Mouse (Mus musculus): ENCODE results near the gene Pole4. TPM values are rescaled to one million over a fixed set of nuclear protein-coding genes. Genes with fewer than 3 reads are reported as not detected.

The Pole4 gene
- polyA plus RNA-seq, 1 experiment from 2014 or later = 133 TPM

DNA sequence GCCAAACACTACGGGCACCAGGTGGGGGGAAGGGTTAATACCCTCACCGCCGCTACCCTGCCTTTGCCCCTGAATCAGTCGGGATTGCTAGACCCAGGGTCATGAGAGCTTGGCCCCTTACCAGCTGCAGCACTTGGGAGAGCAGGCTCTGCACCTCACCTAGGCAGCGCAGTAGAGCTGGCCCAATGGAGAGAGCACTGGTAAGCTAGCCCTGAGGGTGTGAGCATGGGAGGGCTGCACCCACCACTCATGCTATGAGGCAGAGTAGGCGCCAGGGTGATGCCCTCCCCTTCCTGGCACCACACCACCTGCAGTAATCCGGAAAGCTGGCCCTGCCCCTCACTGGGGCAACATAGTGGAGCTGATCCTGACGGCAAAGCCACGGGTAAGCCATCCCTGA lies 94.1 kb downstream of the Pole4 start:
- WGBS = 82% methylated on average over 9 of the region's 9 CpGs

GRCm38 (mm10) chr6:82609339-82609926 lies 95.7 kb downstream of the Pole4 start:
- Histone ChIP-seq H3K36me3 (ENCODE audit: control insufficient read depth, insufficient read depth, low read length) (no peaks in the 10 kb centered on the region), H3K27ac (ENCODE audit: low read length) (peak overlapping the region; percentile 68), H3K4me3 (ENCODE audit: low read depth, low read length) (no peak overlapping the region), H3K9ac (ENCODE audit: low read depth, low read length) (no peak overlapping the region), H3K4me2 (ENCODE audit: low read length) (peak overlapping the region; percentile 33; the same call in 1 of the 2 replicates), H3K9me3 (replicated peaks; ENCODE audit: control insufficient read depth, low read length, poor library complexity, severe bottlenecking) (no peaks in the 10 kb centered on the region), H3K4me1 (ENCODE audit: control insufficient read depth, insufficient read depth, low read length) (peaks cover 13% of the 10 kb centered on the region), H3K27me3 (ENCODE audit: control insufficient read depth, insufficient read depth, low read depth, low read length) (no peaks in the 10 kb centered on the region)
- 29% methylated on average over 7 of the region's 7 CpGs for WGBS
- ATAC-seq = peak; percentile 90

More for the DNA sequence above, 94.1 kb downstream of the Pole4 start:
- no peak overlapping the region for H3K4me2 ChIP-seq (ENCODE audit: low read length)
- H3K9me3 ChIP-seq (replicated peaks; ENCODE audit: control insufficient read depth, low read length, poor library complexity, severe bottlenecking) = no peaks in the 10 kb centered on the region
- peaks cover 9% of the 10 kb centered on the region for H3K4me1 ChIP-seq (ENCODE audit: control insufficient read depth, insufficient read depth, low read length)
- H3K9ac ChIP-seq (ENCODE audit: low read depth, low read length) = no peak overlapping the region
- 0 out of 2 replicates have a peak, but pooled peaks have one; percentile 14 for ATAC-seq
- H3K27ac ChIP-seq (ENCODE audit: low read length) = no peak overlapping the region
- no peak overlapping the region for H3K4me3 ChIP-seq (ENCODE audit: low read depth, low read length)
- H3K36me3 ChIP-seq (ENCODE audit: control insufficient read depth, insufficient read depth, low read length) = no peaks in the 10 kb centered on the region
- H3K27me3 ChIP-seq (ENCODE audit: control insufficient read depth, insufficient read depth, low read depth, low read length) = no peaks in the 10 kb centered on the region

DNA sequence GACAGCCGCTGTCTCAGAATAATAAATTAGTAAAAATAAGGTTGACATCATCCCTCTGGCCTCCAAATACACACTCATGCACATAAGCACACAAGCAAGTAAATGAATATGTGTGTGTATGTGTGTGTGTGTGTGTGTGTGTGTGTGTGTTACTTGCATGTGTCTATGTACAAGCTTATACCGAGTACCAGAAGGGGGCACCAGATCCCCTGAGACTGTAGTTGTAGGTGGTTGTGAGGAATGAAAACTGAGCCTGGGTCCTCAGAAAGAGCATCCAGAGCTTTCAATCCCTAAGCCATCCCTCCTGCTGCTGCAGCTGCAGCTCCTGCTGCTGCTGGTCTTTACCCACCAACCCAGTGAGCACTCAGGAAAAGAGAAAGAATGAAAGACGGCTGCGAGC lies 96.4 kb downstream of the Pole4 start:
- Histone ChIP-seq H3K4me3 (ENCODE audit: low read depth, low read length) (no peak overlapping the region), H3K9ac (ENCODE audit: low read depth, low read length) (no peak overlapping the region), H3K36me3 (ENCODE audit: control insufficient read depth, insufficient read depth, low read length) (no peaks in the 10 kb centered on the region), H3K27me3 (ENCODE audit: control insufficient read depth, insufficient read depth, low read depth, low read length) (no peaks in the 10 kb centered on the region), H3K27ac (ENCODE audit: low read length) (peak overlapping the region; percentile 68), H3K9me3 (replicated peaks; ENCODE audit: control insufficient read depth, low read length, poor library complexity, severe bottlenecking) (no peaks in the 10 kb centered on the region), H3K4me1 (ENCODE audit: control insufficient read depth, insufficient read depth, low read length) (peaks cover 13% of the 10 kb centered on the region), H3K4me2 (ENCODE audit: low read length) (no peak overlapping the region; the same call in 1 of the 2 replicates)
- 81% methylated on average over 4 of the region's 4 CpGs for WGBS
- 0 out of 2 replicates have a peak, but pooled peaks have one; percentile 6 for ATAC-seq

DNA sequence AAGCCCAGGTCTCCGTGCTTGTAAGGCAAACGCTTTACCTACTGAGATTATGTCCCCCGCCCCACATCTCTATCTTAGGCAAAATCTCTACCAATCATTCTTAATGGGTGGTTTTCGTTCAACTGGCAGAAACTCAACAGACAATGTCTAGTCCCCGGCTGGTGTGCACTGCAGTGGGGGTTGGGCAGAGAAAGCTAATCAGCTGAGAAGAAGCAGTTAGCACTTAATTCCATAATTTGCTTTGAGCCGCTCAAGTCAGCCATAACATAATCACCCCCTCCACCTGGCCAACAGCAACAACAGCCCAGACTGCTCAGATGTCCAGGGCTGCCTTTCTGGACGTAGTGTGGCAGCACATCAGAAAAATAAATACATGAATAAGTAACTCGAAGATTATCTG lies 100.4 kb downstream of the Pole4 start:
- whole genome bisulfite sequencing = 45% methylated on average over 8 of the region's 8 CpGs
- H3K4me2 ChIP-seq (ENCODE audit: low read length) = no peak overlapping the region
- no peak overlapping the region for H3K27ac ChIP-seq (ENCODE audit: low read length)
- H3K27me3 ChIP-seq (ENCODE audit: control insufficient read depth, insufficient read depth, low read depth, low read length) = no peaks in the 10 kb centered on the region
- no peak for ATAC-seq
- no peak overlapping the region for H3K4me3 ChIP-seq (ENCODE audit: low read depth, low read length)
- H3K36me3 ChIP-seq (ENCODE audit: control insufficient read depth, insufficient read depth, low read length) = no peaks in the 10 kb centered on the region
- H3K4me1 ChIP-seq (ENCODE audit: control insufficient read depth, insufficient read depth, low read length) = peaks cover 12% of the 10 kb centered on the region
- H3K9me3 ChIP-seq (replicated peaks; ENCODE audit: control insufficient read depth, low read length, poor library complexity, severe bottlenecking) = no peaks in the 10 kb centered on the region
- no peak overlapping the region for H3K9ac ChIP-seq (ENCODE audit: low read depth, low read length)

DNA sequence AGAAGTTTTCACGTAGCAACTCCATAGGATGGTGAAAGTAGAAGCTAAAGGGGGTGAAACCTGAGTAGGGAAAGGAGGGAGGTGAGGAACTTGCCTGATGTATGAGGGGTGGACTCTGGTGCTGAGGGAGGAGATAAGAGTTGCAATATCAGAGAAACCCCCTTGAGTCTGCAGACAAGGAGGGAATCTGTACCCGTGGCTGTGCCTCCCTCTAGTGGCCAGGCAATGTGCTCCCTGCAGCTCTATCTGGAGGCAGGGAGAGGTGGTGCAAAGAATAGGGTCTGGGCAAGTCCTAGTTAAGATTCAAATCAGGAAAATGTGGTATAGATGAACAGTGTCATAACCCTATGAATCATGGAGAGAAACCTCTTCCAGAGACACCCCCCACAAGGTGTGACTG lies 101.5 kb downstream of the Pole4 start:
- Histone ChIP-seq H3K36me3 (ENCODE audit: control insufficient read depth, insufficient read depth, low read length) (no peaks in the 10 kb centered on the region), H3K4me2 (ENCODE audit: low read length) (no peak overlapping the region), H3K9me3 (replicated peaks; ENCODE audit: control insufficient read depth, low read length, poor library complexity, severe bottlenecking) (no peaks in the 10 kb centered on the region), H3K4me1 (ENCODE audit: control insufficient read depth, insufficient read depth, low read length) (peaks cover 4% of the 10 kb centered on the region; the same call in 1 of the 2 replicates), H3K27ac (ENCODE audit: low read length) (no peak overlapping the region), H3K9ac (ENCODE audit: low read depth, low read length) (no peak overlapping the region), H3K4me3 (ENCODE audit: low read depth, low read length) (no peak overlapping the region), H3K27me3 (ENCODE audit: control insufficient read depth, insufficient read depth, low read depth, low read length) (no peaks in the 10 kb centered on the region)
- 0 out of 2 replicates have a peak, but pooled peaks have one; percentile 25 for ATAC-seq
- 51% methylated on average over 2 of the region's 2 CpGs for WGBS

GRCm38 (mm10) chr6:82603228-82603627 lies 101.9 kb downstream of the Pole4 start:
- Histone ChIP-seq H3K36me3 (ENCODE audit: control insufficient read depth, insufficient read depth, low read length) (no peaks in the 10 kb centered on the region), H3K4me3 (ENCODE audit: low read depth, low read length) (no peak overlapping the region), H3K27ac (ENCODE audit: low read length) (no peak overlapping the region), H3K9me3 (replicated peaks; ENCODE audit: control insufficient read depth, low read length, poor library complexity, severe bottlenecking) (no peaks in the 10 kb centered on the region), H3K4me1 (ENCODE audit: control insufficient read depth, insufficient read depth, low read length) (peaks cover 4% of the 10 kb centered on the region; the same call in 1 of the 2 replicates), H3K27me3 (ENCODE audit: control insufficient read depth, insufficient read depth, low read depth, low read length) (no peaks in the 10 kb centered on the region), H3K4me2 (ENCODE audit: low read length) (no peak overlapping the region), H3K9ac (ENCODE audit: low read depth, low read length) (no peak overlapping the region)
- WGBS = 84% methylated on average over 9 of the region's 9 CpGs
- ATAC-seq = no peak

- Histone ChIP-seq H3K27me3 (ENCODE audit: control insufficient read depth, insufficient read depth, low read depth, low read length) (no peaks in the 10 kb centered on the region), H3K4me1 (ENCODE audit: control insufficient read depth, insufficient read depth, low read length) (no peaks in the 10 kb centered on the region), H3K4me2 (ENCODE audit: low read length) (no peak overlapping the region), H3K9me3 (replicated peaks; ENCODE audit: control insufficient read depth, low read length, poor library complexity, severe bottlenecking) (peaks cover 4% of the 10 kb centered on the region; the same call in 1 of the 2 replicates), H3K9ac (ENCODE audit: low read depth, low read length) (no peak overlapping the region), H3K27ac (ENCODE audit: low read length) (no peak overlapping the region), H3K36me3 (ENCODE audit: control insufficient read depth, insufficient read depth, low read length) (no peaks in the 10 kb centered on the region), H3K4me3 (ENCODE audit: low read depth, low read length) (no peak overlapping the region)
- ATAC-seq = no peak
- WGBS = 60% methylated on average over 8 of the region's 8 CpGs
Measured at GRCm38 (mm10) chr6:82595461-82596090, 109.6 kb downstream of the Pole4 start.

- H3K9me3 ChIP-seq (replicated peaks; ENCODE audit: control insufficient read depth, low read length, poor library complexity, severe bottlenecking) = no peaks in the 10 kb centered on the region
- 68% methylated on average over 7 of the region's 7 CpGs for WGBS
- H3K4me2 ChIP-seq (ENCODE audit: low read length) = no peak overlapping the region
- no peaks in the 10 kb centered on the region for H3K36me3 ChIP-seq (ENCODE audit: control insufficient read depth, insufficient read depth, low read length)
- no peak overlapping the region for H3K9ac ChIP-seq (ENCODE audit: low read depth, low read length)
- H3K27ac ChIP-seq (ENCODE audit: low read length) = no peak overlapping the region
- peak; percentile 70 for ATAC-seq
- H3K27me3 ChIP-seq (ENCODE audit: control insufficient read depth, insufficient read depth, low read depth, low read length) = no peaks in the 10 kb centered on the region
- no peak overlapping the region for H3K4me3 ChIP-seq (ENCODE audit: low read depth, low read length)
- H3K4me1 ChIP-seq (ENCODE audit: control insufficient read depth, insufficient read depth, low read length) = no peaks in the 10 kb centered on the region
Measured at GRCm38 (mm10) chr6:82589387-82589786, 115.8 kb downstream of the Pole4 start.

DNA sequence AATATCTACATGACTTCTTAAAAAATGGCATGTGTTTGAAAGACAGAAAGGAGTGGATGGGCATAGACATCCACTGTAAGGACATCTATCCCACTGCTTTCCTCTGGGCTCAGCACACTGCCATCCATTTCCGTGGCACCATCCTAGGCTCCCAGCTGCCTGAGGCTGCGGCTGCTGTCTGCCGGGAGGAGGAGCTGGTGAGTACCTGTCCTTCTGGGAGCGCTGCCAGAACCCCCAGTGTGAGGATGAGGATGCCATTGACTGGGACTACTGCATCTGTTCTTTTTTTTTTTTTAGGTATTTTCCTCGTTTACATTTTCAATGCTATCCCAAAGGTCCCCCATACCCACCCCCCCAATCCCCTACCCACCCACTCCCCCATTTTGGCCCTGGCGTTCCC lies 119.8 kb downstream of the Pole4 start:
- Histone ChIP-seq H3K36me3 (ENCODE audit: control insufficient read depth, insufficient read depth, low read length) (no peaks in the 10 kb centered on the region), H3K4me2 (ENCODE audit: low read length) (no peak overlapping the region), H3K9me3 (replicated peaks; ENCODE audit: control insufficient read depth, low read length, poor library complexity, severe bottlenecking) (no peaks in the 10 kb centered on the region), H3K27ac (ENCODE audit: low read length) (no peak overlapping the region), H3K27me3 (ENCODE audit: control insufficient read depth, insufficient read depth, low read depth, low read length) (no peaks in the 10 kb centered on the region), H3K4me3 (ENCODE audit: low read depth, low read length) (no peak overlapping the region), H3K9ac (ENCODE audit: low read depth, low read length) (no peak overlapping the region), H3K4me1 (ENCODE audit: control insufficient read depth, insufficient read depth, low read length) (no peaks in the 10 kb centered on the region)
- 65% methylated on average over 5 of the region's 6 CpGs for WGBS
- no peak for ATAC-seq
